Mouse (Mus musculus) adrenal gland, adult 18-20 months (tissue): ENCODE data around the gene H2al1c. TPM values are rescaled to one million over a fixed set of nuclear protein-coding genes. Genes with fewer than 3 reads are reported as not detected.
"Not testable (repeated sequence)": the region's sequence is repeated elsewhere in the genome, so short reads cannot be mapped to it uniquely, and the experiment has no call there.

Experiments used
- DNase-seq, 2 experiments: peaks; one replicate each; pipeline ENCODE4 v3.0.0; 2021 to 2022; ENCODE audit warnings: low spot score in 2 of 2
- long read RNA-seq, 2 experiments: library from polyadenylated mRNA; stranded (forward); transcript quantifications; one replicate each; pipeline ENCODE4 v2.0.0; 2021
- total RNA-seq, 2 experiments: library from RNA; stranded (reverse); gene quantifications; 1 replicate in 1 of 2; 2 replicates in 1 of 2; pipeline ENCODE4 v1.2.3; 2021

H2al1c gene
- not detected for total RNA-seq
- long read RNA-seq, experiment 1: 0 reads
- long read RNA-seq, experiment 2: 0 reads

DNA sequence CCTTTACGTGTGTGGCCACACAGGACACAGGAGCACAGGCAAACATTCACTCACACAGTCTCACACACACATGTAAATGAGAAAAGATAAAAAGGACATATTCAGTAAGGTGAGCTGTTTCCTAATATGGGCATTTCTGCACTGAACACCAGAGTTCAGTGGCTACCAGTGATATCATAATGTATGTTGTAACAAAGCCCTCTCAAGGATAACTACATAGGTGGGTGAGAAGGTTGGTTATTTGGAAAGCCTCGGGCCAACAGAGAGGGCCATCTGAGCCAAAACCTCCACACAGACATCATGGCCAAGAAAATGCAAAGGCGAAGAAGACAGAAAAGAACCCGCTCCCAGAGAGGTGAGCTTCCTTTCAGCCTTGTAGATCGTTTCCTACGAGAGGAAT, at the start of gene H2al1c:
H2al1c (plus strand) TSS at position 301 of the 400 bp plus-strand sequence.
- not testable (repeated sequence) for DNase-seq

DNA sequence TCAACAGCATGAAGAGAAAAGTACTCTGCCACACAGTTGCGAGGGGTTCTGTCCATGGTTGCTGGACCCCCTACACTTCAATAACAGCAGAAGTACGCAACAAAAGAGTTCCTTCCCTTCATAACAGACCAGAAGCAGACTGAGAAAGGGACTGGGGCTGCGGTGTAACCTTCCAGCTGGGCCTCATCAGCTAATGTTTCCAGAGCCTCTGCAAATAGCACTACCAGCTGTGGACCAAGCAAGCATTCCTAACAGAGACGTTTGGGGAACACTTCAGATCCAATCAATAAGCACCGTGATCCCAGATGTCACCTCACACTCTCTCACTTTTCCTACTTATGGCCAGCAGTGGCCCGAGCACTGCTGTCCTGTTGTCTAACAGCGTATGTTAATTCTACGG, 40.5 kb upstream of the H2al1c start:
- no peak for DNase-seq

DNA sequence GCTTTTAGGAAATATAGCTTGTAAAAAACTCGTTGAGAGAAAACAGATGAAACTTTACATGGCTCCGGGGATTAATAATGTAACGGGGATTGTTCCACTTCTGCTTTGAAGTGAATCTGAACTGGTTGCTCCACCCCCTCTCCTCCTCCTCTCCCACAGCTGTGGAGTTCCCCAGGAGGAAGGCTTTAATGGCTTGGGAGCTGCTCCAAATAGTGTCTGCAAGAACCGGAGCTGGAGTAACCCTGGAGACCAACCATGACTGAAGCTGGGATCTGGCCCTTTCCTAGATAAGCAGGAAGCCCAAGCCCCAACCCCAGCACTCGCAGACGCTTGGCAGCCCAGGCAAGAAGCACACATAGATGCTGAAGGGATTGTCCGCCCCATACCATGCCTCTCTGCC, 37.7 kb upstream of the H2al1c start:
- DNase-seq: no peak

DNA sequence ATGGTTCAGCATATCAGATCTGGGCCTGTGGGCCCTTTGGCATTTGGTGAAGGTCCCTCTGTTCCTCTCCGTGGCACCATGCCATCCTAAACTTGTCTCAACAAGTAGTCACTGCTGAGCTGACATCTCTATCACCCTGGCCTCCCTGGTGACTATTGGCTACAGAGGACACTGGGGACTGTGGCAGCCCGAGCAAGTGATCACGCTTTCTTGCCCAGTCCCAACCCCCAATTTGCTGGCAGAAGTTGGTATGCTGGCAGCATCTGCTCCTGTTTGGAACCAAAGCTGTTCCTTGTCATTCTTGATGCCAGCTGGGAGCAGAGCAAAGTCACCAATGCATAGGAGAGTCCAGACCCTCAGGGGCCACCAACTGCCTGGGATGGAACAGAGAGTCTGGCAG, 36.4 kb upstream of the H2al1c start:
- DNase-seq: no peak

DNA sequence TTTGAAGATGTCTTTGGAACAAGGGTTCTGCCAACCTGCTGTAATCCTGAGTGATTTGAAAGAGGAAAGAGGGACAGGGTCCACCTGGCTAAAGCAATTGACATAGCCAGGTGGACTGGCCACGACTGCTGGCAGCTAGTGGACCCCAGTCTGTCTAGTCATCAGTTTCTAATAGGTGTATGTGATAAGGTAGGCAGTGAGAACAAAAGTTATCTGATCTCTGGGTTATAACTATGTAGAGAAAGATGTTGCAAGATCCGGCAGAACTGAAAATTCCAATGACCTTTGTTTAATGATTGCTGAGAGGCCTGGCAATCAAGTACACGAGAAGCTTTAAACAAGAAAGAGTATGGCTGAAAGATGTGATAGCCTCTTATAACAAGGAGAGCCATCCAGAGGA, 32.3 kb upstream of the H2al1c start:
- DNase-seq: no peak

DNA sequence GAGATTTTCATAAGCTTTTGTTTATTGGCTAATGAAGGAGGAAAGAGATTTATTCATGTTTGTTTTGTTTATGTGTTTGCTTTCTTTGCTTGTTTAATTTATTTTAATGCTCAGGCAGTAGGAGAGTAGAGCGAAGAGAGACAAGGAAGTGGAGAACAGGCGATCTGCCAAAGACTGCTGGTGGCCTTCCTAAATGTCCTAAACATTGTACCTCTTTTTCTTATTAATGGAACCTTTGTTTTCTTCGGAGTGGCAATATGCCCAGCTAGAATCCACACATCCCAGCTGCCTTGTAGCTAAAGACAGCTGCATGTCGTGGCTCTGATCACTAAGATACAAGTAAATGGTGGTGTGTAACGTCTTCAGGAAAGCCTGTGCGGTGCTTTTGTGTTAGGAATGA, 28.4 kb upstream of the H2al1c start:
- DNase-seq: no peak

DNA sequence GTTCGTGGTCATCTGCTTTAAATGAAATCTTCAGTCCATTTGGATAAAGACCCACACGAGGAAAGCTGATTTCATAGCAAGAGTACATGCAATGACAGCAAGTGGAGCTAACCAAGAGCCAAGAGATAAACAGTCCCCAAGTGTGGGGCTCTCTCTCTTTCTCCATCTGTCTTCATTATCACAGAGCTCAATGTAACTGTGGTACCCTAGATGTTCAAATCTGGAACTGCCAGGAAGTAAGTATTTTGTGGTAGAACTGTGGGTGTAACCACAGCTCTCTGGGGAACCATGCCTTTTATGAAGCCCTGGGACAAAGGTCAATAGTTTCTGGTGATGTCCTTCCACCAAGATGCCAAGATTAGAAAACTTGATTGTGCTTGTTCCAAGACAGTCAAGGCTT, 24.7 kb upstream of the H2al1c start:
- no peak for DNase-seq

DNA sequence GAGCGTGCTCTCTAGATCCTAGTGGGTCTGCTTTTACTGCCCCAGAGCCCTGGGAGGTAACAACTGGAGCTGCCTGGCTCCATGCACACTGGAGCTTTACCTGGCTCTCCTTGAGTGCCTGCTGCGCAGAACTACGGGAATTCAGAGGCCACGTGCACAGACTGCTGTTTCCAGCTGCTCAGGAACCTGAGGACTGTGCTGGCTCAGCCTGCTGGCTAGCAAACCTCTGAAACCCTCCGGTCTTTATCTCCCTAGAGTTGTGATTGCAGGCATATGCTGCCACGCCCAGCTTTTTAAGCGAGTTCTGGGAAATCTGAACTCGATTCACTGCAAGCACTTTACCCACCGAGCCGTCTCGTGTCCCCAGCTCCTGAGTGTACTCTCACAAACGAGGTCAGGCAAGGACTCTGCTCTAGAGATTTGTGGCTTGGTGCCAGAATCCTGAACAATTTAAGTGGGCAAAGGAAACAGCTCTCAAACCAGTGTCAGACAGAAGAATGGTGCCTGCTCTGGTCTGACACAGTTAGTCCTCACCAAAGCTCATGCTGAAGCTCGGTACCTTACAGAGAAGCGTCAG, 17.1 kb upstream of the H2al1c start:
- DNase-seq: no peak

DNA sequence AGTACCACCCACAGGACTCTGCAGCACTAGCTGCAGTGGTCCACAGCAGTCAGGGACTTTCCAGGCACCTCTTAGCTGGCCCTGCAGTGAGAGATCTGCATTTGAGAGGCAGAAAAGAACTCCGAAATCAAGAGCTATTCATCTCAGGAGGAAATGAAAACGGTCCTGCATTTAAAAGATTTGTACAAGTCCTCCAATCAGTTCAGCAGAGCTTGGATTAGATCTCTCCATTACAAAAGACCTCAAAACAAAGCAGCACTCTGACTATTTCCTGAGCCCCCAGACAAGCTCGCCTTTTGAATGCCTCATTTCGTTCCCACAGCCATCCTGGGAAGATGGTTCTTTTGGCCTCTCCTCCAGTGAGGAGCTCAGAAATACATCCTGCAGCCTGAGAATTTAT, 16.2 kb upstream of the H2al1c start:
- DNase-seq: no peak

DNA sequence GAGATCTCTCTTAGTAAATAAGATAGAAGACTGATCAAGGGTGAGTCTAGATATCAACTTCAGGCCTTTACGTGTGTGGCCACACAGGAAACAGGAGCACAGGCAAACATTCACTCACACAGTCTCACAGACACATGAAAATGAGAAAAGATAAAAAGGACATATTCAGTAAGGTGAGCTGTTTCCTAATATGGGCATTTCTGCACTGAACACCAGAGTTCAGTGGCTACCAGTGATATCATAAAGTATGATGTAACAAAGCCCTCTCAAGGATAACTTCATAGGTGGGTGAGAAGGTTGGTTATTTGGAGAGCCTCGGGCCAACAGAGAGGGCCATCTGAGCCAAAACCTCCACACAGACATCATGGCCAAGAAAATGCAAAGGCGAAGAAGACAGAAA, 6.5 kb upstream of the H2al1c start, which contains the start of gene H2al1a:
H2al1a (plus strand) TSS at position 301 of the 400 bp plus-strand sequence.
- DNase-seq: not testable (repeated sequence)

DNA sequence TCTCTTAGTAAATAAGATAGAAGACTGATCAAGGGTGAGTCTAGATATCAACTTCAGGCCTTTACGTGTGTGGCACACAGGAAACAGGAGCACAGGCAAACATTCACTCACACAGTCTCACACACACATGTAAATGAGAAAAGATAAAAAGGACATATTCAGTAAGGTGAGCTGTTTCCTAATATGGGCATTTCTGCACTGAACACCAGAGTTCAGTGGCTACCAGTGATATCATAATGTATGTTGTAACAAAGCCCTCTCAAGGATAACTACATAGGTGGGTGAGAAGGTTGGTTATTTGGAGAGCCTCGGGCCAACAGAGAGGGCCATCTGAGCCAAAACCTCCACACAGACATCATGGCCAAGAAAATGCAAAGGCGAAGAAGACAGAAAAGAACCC, 3.3 kb upstream of the H2al1c start, which contains the start of gene H2al1b:
H2al1b (plus strand) TSS at position 301 of the 400 bp plus-strand sequence.
- not testable (repeated sequence) for DNase-seq

DNA sequence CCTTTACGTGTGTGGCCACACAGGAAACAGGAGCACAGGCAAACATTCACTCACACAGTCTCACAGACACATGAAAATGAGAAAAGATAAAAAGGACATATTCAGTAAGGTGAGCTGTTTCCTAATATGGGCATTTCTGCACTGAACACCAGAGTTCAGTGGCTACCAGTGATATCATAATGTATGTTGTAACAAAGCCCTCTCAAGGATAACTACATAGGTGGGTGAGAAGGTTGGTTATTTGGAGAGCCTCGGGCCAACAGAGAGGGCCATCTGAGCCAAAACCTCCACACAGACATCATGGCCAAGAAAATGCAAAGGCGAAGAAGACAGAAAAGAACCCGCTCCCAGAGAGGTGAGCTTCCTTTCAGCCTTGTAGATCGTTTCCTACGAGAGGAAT, 3.1 kb downstream of the H2al1c start, which contains the start of gene H2al1d:
H2al1d (plus strand) TSS at position 301 of the 400 bp plus-strand sequence.
- DNase-seq: not testable (repeated sequence)

DNA sequence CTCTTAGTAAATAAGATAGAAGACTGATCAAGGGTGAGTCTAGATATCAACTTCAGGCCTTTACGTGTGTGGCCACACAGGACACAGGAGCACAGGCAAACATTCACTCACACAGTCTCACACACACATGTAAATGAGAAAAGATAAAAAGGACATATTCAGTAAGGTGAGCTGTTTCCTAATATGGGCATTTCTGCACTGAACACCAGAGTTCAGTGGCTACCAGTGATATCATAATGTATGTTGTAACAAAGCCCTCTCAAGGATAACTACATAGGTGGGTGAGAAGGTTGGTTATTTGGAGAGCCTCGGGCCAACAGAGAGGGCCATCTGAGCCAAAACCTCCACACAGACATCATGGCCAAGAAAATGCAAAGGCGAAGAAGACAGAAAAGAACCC, 6.2 kb downstream of the H2al1c start, which contains the start of gene H2al1e:
H2al1e (plus strand) TSS at position 301 of the 400 bp plus-strand sequence.
- DNase-seq: not testable (repeated sequence)

DNA sequence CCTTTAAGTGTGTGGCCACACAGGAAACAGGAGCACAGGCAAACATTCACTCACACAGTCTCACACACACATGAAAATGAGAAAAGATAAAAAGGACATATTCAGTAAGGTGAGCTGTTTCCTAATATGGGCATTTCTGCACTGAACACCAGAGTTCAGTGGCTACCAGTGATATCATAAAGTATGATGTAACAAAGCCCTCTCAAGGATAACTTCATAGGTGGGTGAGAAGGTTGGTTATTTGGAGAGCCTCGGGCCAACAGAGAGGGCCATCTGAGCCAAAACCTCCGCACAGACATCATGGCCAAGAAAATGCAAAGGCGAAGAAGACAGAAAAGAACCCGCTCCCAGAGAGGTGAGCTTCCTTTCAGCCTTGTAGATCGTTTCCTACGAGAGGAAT, 9.4 kb downstream of the H2al1c start, which contains the start of gene H2al1f:
H2al1f (plus strand) TSS at position 301 of the 400 bp plus-strand sequence.
- not testable (repeated sequence) for DNase-seq

DNA sequence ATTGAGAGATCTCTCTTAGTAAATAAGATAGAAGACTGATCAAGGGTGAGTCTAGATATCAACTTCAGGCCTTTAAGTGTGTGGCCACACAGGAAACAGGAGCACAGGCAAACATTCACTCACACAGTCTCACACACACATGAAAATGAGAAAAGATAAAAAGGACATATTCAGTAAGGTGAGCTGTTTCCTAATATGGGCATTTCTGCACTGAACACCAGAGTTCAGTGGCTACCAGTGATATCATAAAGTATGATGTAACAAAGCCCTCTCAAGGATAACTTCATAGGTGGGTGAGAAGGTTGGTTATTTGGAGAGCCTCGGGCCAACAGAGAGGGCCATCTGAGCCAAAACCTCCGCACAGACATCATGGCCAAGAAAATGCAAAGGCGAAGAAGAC, 12.5 kb downstream of the H2al1c start, which contains the start of gene H2al1g:
H2al1g (plus strand) TSS at position 301 of the 400 bp plus-strand sequence.
- DNase-seq: not testable (repeated sequence)

DNA sequence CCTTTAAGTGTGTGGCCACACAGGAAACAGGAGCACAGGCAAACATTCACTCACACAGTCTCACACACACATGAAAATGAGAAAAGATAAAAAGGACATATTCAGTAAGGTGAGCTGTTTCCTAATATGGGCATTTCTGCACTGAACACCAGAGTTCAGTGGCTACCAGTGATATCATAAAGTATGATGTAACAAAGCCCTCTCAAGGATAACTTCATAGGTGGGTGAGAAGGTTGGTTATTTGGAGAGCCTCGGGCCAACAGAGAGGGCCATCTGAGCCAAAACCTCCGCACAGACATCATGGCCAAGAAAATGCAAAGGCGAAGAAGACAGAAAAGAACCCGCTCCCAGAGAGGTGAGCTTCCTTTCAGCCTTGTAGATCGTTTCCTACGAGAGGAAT, 15.7 kb downstream of the H2al1c start, which contains the start of gene H2al1h:
H2al1h (plus strand) TSS at position 301 of the 400 bp plus-strand sequence.
- DNase-seq: not testable (repeated sequence)

DNA sequence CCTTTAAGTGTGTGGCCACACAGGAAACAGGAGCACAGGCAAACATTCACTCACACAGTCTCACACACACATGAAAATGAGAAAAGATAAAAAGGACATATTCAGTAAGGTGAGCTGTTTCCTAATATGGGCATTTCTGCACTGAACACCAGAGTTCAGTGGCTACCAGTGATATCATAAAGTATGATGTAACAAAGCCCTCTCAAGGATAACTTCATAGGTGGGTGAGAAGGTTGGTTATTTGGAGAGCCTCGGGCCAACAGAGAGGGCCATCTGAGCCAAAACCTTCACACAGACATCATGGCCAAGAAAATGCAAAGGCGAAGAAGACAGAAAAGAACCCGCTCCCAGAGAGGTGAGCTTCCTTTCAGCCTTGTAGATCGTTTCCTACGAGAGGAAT, 18.9 kb downstream of the H2al1c start, which contains the start of gene H2al1i:
H2al1i (plus strand) TSS at position 301 of the 400 bp plus-strand sequence.
- not testable (repeated sequence) for DNase-seq

DNA sequence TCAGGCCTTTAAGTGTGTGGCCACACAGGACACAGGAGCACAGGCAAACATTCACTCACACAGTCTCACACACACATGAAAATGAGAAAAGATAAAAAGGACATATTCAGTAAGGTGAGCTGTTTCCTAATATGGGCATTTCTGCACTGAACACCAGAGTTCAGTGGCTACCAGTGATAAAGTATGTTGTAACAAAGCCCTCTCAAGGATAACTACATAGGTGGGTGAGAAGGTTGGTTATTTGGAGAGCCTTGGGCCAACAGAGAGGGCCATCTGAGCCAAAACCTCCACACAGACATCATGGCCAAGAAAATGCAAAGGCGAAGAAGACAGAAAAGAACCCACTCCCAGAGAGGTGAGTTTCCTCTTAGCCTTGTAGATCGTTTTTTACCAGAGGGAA, 22.1 kb downstream of the H2al1c start, which contains the start of gene H2al1j:
H2al1j (plus strand) TSS at position 301 of the 400 bp plus-strand sequence.
- not testable (repeated sequence) for DNase-seq

DNA sequence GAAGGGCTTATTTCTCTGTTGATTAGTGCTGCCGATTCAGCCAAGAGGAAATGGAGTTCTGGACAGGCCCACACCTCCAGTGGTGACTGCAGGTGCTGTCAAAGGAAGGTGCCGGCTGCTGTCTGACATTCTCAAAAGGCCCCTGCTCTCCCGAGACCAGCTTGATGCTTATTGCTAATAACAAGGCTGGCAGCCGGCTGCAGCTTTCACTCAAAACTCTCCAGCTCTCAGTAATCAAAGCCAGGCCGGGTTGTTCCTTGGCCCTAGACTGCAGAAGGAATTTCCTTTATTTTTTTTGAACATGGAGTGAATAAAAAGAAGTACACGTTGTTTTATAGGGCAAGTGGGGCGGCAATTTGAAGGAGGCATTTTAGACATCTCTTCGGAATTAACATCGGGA, 40.3 kb downstream of the H2al1c start:
- DNase-seq: no peak

DNA sequence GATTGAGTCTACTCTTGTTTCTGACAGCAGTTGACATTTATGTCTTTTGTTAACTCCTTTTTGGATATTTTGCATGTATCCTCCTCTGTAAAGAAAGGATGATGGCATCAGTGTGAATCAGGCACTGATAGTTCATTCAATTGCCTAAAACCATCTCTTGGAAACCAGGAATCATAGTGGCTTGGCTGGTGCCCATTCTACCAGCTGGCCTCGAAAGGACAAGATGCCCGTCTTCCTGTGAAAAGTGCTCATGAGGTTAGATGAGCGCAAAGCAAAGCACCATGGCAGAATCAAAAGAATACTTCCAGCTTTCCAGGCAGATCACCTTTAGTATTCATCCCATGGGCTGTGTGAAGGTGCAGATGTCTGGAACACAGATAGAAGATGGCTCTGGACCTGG, 41.3 kb downstream of the H2al1c start:
- DNase-seq: no peak
